Mouse (Mus musculus) small intestine, adult 2 months (tissue): Measurements from ENCODE around the gene Lhfpl2.

Experiments used
- CTCF ChIP-seq: fragments of 200-500 bp; IDR thresholded peaks from 2 replicates; pipeline ENCODE4 v1.5.1; 2012; ENCODE audit warnings: low read depth, mild to moderate bottlenecking, control low read depth, inconsistent platforms, low read length, moderate library complexity, mixed read lengths; ENCODE audit not compliant: insufficient replicate concordance, insufficient read length; ENCODE audit errors: extremely low read depth
- POLR2A ChIP-seq: fragments of 200-500 bp; IDR thresholded peaks from 2 replicates; pipeline ENCODE4 v1.6.1; 2012; ENCODE audit warnings: low read depth, mild to moderate bottlenecking, control low read depth, inconsistent platforms, low read length, moderate library complexity

- TF ChIP-seq POLR2A (no peak), CTCF (no peak)
Observed at GRCm38 (mm10) chr13:94064571-94064970, 7.0 kb downstream of the Lhfpl2 start.
